Mouse (Mus musculus): Measurements from ENCODE around the gene Csnk1e.

DNA sequence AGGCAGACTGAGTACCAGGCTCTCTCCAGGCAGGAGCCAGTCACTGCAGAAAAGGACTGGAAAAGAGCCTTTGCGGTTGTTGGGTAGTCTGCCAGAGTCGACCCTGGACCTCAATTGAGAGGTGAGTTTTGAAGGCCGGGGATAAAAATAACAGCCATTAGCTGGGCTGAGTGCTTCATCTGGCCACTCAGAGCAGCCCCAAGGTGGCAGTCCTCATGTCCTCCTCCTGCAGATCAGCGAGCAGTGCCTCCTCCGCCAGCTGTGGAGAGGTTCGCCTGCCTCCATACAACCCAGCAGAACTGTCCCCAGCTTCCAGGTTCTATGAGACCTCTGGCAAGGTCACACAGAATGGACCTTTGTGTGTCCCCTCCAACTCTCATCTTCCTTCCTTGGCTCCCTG lies 21.9 kb upstream of the Csnk1e start:
- TF ChIP-seq POLR2A (IDR thresholded peaks at IDR 0.05; ENCODE audit: low read depth, low read length) = no peak
- no peak for TF ChIP-seq CTCF (conservative IDR thresholded peaks at IDR 0.05 in 1 of 2, IDR thresholded peaks at IDR 0.05 in 1 of 2; ENCODE audit: low read depth in 2 of 2, low read length in 2 of 2)
- TF ChIP-seq RAD21 (IDR thresholded peaks at IDR 0.05; ENCODE audit: low read depth, low read length) = no peak
- no peak for TF ChIP-seq NRF1 (IDR thresholded peaks at IDR 0.05; ENCODE audit: low read depth, low read length)
